ENCODE assay signal across 14 mouse cellular contexts in genomic region chr3:40704816-40705430, GRCm38 (mm10). TPM values are rescaled to one million over a fixed set of nuclear protein-coding genes. Genes with fewer than 3 reads are reported as not detected.
DNase-seq lines count a peak whose midpoint lies in the region; ATAC-seq and TF ChIP-seq lines count a peak whose summit lies in the region.
"Had no signal": no experiment of that assay in that cellular context is flagged by ENCODE, and none has a peak within 500 bp of the region (broad histone marks: within the 10 kb centered on the region; RNA-seq: fewer than 3 reads in every experiment).

No protein-coding gene starts in this region.

- peak; percentile 97 for DNase-seq in liver, adult 2 months (ENCODE audit: extremely low read depth, low read depth, low spot score)
- DNase-seq in liver, embryonic 11.5 days (ENCODE audit: low spot score), result no peak
- peak; percentile 58 for DNase-seq in lung, postnatal 0 days (ENCODE audit: low spot score)
- no peak for DNase-seq in spleen, adult 12 weeks (ENCODE audit: low spot score)
- DNase-seq in right cerebral cortex, adult 18-20 months, result no peak
- DNase-seq: retina, postnatal 1 day; thymus, postnatal 25 days had no signal

- H3K4me1 ChIP-seq in liver, adult 2 months (ENCODE audit: control insufficient read depth, insufficient read depth, low read length), result peaks cover 7% of the 10 kb centered on the region
- H3K4me1 ChIP-seq in liver, embryonic 11.5 days (replicated peaks; ENCODE audit: control insufficient read depth, insufficient read depth, low read length), result no peaks in the 10 kb centered on the region
- H3K4me1 ChIP-seq in lung, postnatal 0 days (ENCODE audit: insufficient read depth, low read depth, low read length), result no peaks in the 10 kb centered on the region
- peaks cover 10% of the 10 kb centered on the region; the same call in 1 of the 2 replicates for H3K4me1 ChIP-seq in small intestine, adult 2 months (ENCODE audit: control insufficient read depth, insufficient read depth, insufficient read length, low read length)
- H3K4me1 ChIP-seq: hindbrain, embryonic 13.5 days had no signal

- no peaks in the 10 kb centered on the region for H3K79me2 ChIP-seq in liver, adult 2 months (ENCODE audit: control insufficient read depth, insufficient read depth, low read length)

- H3K4me3 ChIP-seq in liver, adult 2 months (ENCODE audit: insufficient read depth, low read depth, low read length), result no peak overlapping the region
- H3K4me3 ChIP-seq in liver, embryonic 11.5 days (ENCODE audit: low read depth, low read length), result no peak overlapping the region
- no peak overlapping the region for H3K4me3 ChIP-seq in lung, postnatal 0 days (ENCODE audit: low read depth, low read length)
- no peak overlapping the region for H3K4me3 ChIP-seq in small intestine, adult 2 months (ENCODE audit: low read depth, low read length)
- H3K4me3 ChIP-seq: erythroblast, embryonic 14.5 days; hindbrain, embryonic 13.5 days had no signal

- no peaks in the 10 kb centered on the region for H3K36me3 ChIP-seq in liver, adult 2 months (ENCODE audit: control insufficient read depth, insufficient read depth, low read length)
- no peaks in the 10 kb centered on the region for H3K36me3 ChIP-seq in liver, embryonic 11.5 days (ENCODE audit: control insufficient read depth, insufficient read depth, low read length)
- no peaks in the 10 kb centered on the region for H3K36me3 ChIP-seq in lung, postnatal 0 days (ENCODE audit: insufficient read depth, low read length)
- 0 out of 2 replicates have a peak, but pooled peaks cover 2% of the 10 kb centered on the region for H3K36me3 ChIP-seq in small intestine, adult 2 months (ENCODE audit: control insufficient read depth, insufficient read depth, low read length)

- peak overlapping the region; percentile 4; the same call in 1 of the 2 replicates for H3K27ac ChIP-seq in liver, adult 2 months (replicated peaks; ENCODE audit: insufficient read depth, low read depth, low read length)
- no peak overlapping the region for H3K27ac ChIP-seq in liver, embryonic 11.5 days (ENCODE audit: low read depth, low read length)
- H3K27ac ChIP-seq in lung, postnatal 0 days (ENCODE audit: low read length), result peak overlapping the region; percentile 43; the same call in 1 of the 2 replicates
- peak overlapping the region; percentile 57 for H3K27ac ChIP-seq in small intestine, adult 2 months (ENCODE audit: insufficient read depth, low read depth, low read length)
- H3K27ac ChIP-seq: hindbrain, embryonic 13.5 days had no signal

- no peak for TF ChIP-seq CTCF in liver, adult 2 months (IDR thresholded peaks at IDR 0.05; ENCODE audit: low read depth, low read length)
- no peak for TF ChIP-seq CTCF in lung, postnatal 0 days (IDR thresholded peaks at IDR 0.05)
- TF ChIP-seq CTCF in small intestine, adult 2 months (IDR thresholded peaks at IDR 0.05; ENCODE audit: extremely low read depth, insufficient read length, insufficient replicate concordance, low read depth, low read length), result no peak

- no peak for TF ChIP-seq EP300 in lung, postnatal 0 days (IDR thresholded peaks at IDR 0.05)

- no peak for TF ChIP-seq POLR2A in liver, adult 2 months (IDR thresholded peaks at IDR 0.05; ENCODE audit: extremely low read depth, insufficient read depth, low read length)
- no peak for TF ChIP-seq POLR2A in small intestine, adult 2 months (IDR thresholded peaks at IDR 0.05; ENCODE audit: low read depth, low read length)

- no peak overlapping the region for H3K4me2 ChIP-seq in liver, embryonic 11.5 days
- H3K4me2 ChIP-seq in lung, postnatal 0 days (replicated peaks; ENCODE audit: low read depth, low read length), result no peak overlapping the region
- H3K4me2 ChIP-seq: hindbrain, embryonic 13.5 days had no signal

- H3K27me3 ChIP-seq in liver, adult 2 months (ENCODE audit: control insufficient read depth, insufficient read depth, low read length), result no peaks in the 10 kb centered on the region
- no peaks in the 10 kb centered on the region for H3K27me3 ChIP-seq in liver, embryonic 11.5 days (replicated peaks; ENCODE audit: control insufficient read depth, insufficient read depth, low read length)
- no peaks in the 10 kb centered on the region for H3K27me3 ChIP-seq in lung, postnatal 0 days (replicated peaks; ENCODE audit: insufficient read depth, low read length)
- no peaks in the 10 kb centered on the region for H3K27me3 ChIP-seq in small intestine, adult 2 months (ENCODE audit: control insufficient read depth, insufficient read depth, low read length)
- H3K27me3 ChIP-seq: hindbrain, embryonic 13.5 days had no signal

- WGBS in liver, adult 2 months, result 2% methylated on average over 5 of the region's 5 CpGs
- 67% methylated on average over 5 of the region's 5 CpGs for WGBS in liver, embryonic 11.5 days
- WGBS in lung, postnatal 0 days, result 28% methylated on average over 5 of the region's 5 CpGs
- WGBS in small intestine, adult 2 months, result 11% methylated on average over 5 of the region's 5 CpGs

- H3K9me3 ChIP-seq in liver, embryonic 11.5 days (ENCODE audit: control insufficient read depth, low read length), result no peaks in the 10 kb centered on the region
- H3K9me3 ChIP-seq in lung, postnatal 0 days (ENCODE audit: low read length), result no peaks in the 10 kb centered on the region

- no peak overlapping the region for H3K9ac ChIP-seq in liver, adult 2 months (ENCODE audit: low read depth, low read length)
- no peak overlapping the region for H3K9ac ChIP-seq in liver, embryonic 11.5 days (ENCODE audit: low read depth, low read length)
- H3K9ac ChIP-seq in lung, postnatal 0 days (replicated peaks; ENCODE audit: low read depth), result no peak overlapping the region
- H3K9ac ChIP-seq: hindbrain, embryonic 13.5 days had no signal

- ATAC-seq in liver, embryonic 11.5 days (replicated peaks; ENCODE audit: low FRiP score), result no peak
- peak; percentile 84 to 87 for ATAC-seq in hematopoietic stem cell, adult 5-6 weeks (replicated peaks in 1 of 2; ENCODE audit: insufficient read depth in 1 of 2, low FRiP score in 2 of 2, low TSS enrichment in 1 of 2, low read depth in 1 of 2, poor library complexity in 2 of 2, severe bottlenecking in 2 of 2)
- ATAC-seq in lung, postnatal 0 days, result peak; percentile 79

RNA-seq across cellular contexts. Expression of gene Slc25a31, which starts 3.7 kb away (rescaled TPM):
- 0.07 TPM in 1 of 2 replicates, not detected in the other for total RNA-seq in liver, adult 2 months (2014; rRNA removed)
- polyA plus RNA-seq in liver, adult 2 months (2012; rRNA removed), result 0.07 TPM in 1 of 2 replicates, not detected in the other
- 0.12 and 0.38 TPM in 2 replicates for polyA plus RNA-seq in liver, embryonic 11.5 days (2014; fragmentation: Nextera tagmentation; extraction: Ambion mirVana)
- total RNA-seq in hematopoietic stem cell, adult 5-6 weeks (2017), result not detected in 2 replicates
- 0.08 and 0.12 TPM in 2 replicates for polyA plus RNA-seq in lung, postnatal 0 days (2015; fragmentation: Nextera tagmentation; extraction: Ambion mirVana)
- polyA plus RNA-seq in small intestine, adult 2 months (2012; rRNA removed), result 0.05 TPM in 1 of 2 replicates, not detected in the other
- total RNA-seq: gastrocnemius, adult 8-10 months; layer of hippocampus, adult 18-20 months had no signal
- polyA plus RNA-seq: erythroblast, embryonic 14.5 days; stomach, embryonic 14.5 days had no signal

RNA-seq across cellular contexts. Expression of gene Hspa4l, which starts 39.4 kb away (rescaled TPM):
- 10.3 and 10.5 TPM in 2 replicates for total RNA-seq in liver, adult 2 months (2014; rRNA removed)
- 6.9 and 7.1 TPM in 2 replicates for polyA plus RNA-seq in liver, adult 2 months (2012; rRNA removed)
- polyA plus RNA-seq in liver, embryonic 11.5 days (2014; fragmentation: Nextera tagmentation; extraction: Ambion mirVana), result 22.4 and 25.9 TPM in 2 replicates
- 41.6 and 49.2 TPM in 2 replicates for total RNA-seq in hematopoietic stem cell, adult 5-6 weeks (2017)
- 22.5 and 26.6 TPM in 2 replicates for polyA plus RNA-seq in lung, postnatal 0 days (2015; fragmentation: Nextera tagmentation; extraction: Ambion mirVana)
- polyA plus RNA-seq in small intestine, adult 2 months (2012; rRNA removed), result 5.0 and 10.6 TPM in 2 replicates

Comparison
In these comparisons a context has a peak if more than half of its experiments do, and no peak if none do; other contexts are left out.
1. DNase-seq: peak in liver, adult 2 months (single experiment) and lung, postnatal 0 days (single experiment); none in liver, embryonic 11.5 days (single experiment), spleen, adult 12 weeks (single experiment) and right cerebral cortex, adult 18-20 months (single experiment).